ENCODE assay signal across 8 mouse cellular contexts in the genomic region with DNA sequence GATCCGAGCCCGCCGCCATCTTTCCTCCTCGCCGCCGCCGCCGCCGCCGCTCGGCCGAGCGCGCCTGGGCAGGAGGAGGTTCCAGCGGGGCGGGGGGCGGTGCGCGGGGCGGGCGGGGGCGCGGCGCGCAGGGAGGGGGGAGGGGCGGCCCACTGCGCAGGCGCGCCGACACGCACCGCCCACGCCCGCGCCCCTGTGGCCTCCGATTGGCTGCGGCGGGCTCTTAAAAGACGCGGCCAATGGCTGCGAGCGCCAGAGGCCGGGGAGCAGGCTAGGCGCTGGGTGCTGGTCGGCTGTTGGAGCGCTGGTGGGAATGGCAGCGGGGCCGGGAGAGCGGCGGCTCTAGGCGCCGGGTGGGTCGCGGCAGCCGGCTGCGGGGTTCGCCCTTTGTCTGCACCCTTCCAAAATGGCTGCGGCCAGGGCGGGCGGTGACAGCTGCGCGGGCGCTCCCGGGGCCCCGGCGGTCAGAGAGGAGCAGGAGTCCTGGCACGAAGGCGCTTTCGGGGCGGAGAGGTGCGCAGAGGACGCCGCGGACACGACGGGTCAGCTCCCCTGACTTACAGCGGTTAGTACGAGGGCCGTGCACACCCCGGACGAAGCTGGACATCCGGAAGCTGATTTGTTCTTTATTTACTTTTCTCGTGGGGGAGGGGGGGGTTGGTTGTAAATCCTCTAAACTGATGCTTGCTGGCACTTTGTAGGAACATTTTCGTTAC. TPM values are rescaled to one million over a fixed set of nuclear protein-coding genes. Genes with fewer than 3 reads are reported as not detected.
A peak's percentile ranks its signal among the peaks of the same experiment; 100 is the strongest.
DNase-seq lines count a peak whose midpoint lies in the region; ATAC-seq and TF ChIP-seq lines count a peak whose summit lies in the region.

TSS of gene Taf4 (minus strand) at position 19 of the 716 bp plus-strand sequence.

- H3K9ac ChIP-seq in heart, embryonic 12.5 days: peak within 1 kb of the TSS; percentile 90
- H3K9ac ChIP-seq in kidney, postnatal 0 days (ENCODE audit: low read depth, low read length): peak within 1 kb of the TSS; percentile 100
- H3K9ac ChIP-seq in liver, embryonic 11.5 days (ENCODE audit: low read depth, low read length): peak within 1 kb of the TSS; percentile 95

- H3K79me3 ChIP-seq in C2C12 (ENCODE audit: low read depth): peaks cover 34% of the 10 kb centered on the region

- no peak for TF ChIP-seq CTCF in C2C12 (IDR thresholded peaks at IDR 0.05; ENCODE audit: control insufficient read depth, insufficient read depth, insufficient read length)
- no peak for TF ChIP-seq CTCF in brain, embryonic 14.5 days (IDR thresholded peaks at IDR 0.05; ENCODE audit: borderline replicate concordance, extremely low read depth, insufficient read depth, insufficient read length)
- no peak for TF ChIP-seq CTCF in kidney, postnatal 0 days (IDR thresholded peaks at IDR 0.05; ENCODE audit: low read depth)

- H3K4me2 ChIP-seq in heart, embryonic 12.5 days: peak within 1 kb of the TSS; percentile 99
- H3K4me2 ChIP-seq in kidney, postnatal 0 days (ENCODE audit: low read length): peak within 1 kb of the TSS; percentile 97
- H3K4me2 ChIP-seq in liver, embryonic 11.5 days: peak within 1 kb of the TSS; percentile 100
- H3K4me2 ChIP-seq in myocyte (ENCODE audit: low read depth): peak within 1 kb of the TSS; percentile 67

- peak; percentile 94 for DNase-seq in brain, embryonic 14.5 days (ENCODE audit: low read depth)
- DNase-seq in kidney, postnatal 0 days (ENCODE audit: low spot score): peak; percentile 91
- peak; percentile 91 for DNase-seq in liver, embryonic 11.5 days (ENCODE audit: low spot score)
- DNase-seq in spleen, postnatal 4 days (ENCODE audit: low spot score in 2 of 2): peak; percentile 89 to 97

- peak within 1 kb of the TSS; percentile 94 for H3ac ChIP-seq in C2C12 (ENCODE audit: control insufficient read depth, insufficient read length, low read depth)
- H3ac ChIP-seq in myocyte (ENCODE audit: control insufficient read depth, insufficient read length): peak within 1 kb of the TSS; percentile 71

- no peaks in the 10 kb centered on the region for H3K9me3 ChIP-seq in heart, embryonic 12.5 days (replicated peaks)
- no peaks in the 10 kb centered on the region for H3K9me3 ChIP-seq in kidney, postnatal 0 days (replicated peaks; ENCODE audit: low read length)
- H3K9me3 ChIP-seq in liver, embryonic 11.5 days (ENCODE audit: control insufficient read depth, low read length): no peaks in the 10 kb centered on the region

- ATAC-seq in erythroblast, adult 5-6 weeks (replicated peaks; ENCODE audit: low FRiP score, poor library complexity, severe bottlenecking): peak; percentile 81
- ATAC-seq in heart, embryonic 12.5 days (ENCODE audit: insufficient number of reproducible peaks, low FRiP score): peak; percentile 95
- ATAC-seq in kidney, postnatal 0 days (replicated peaks; ENCODE audit: low FRiP score, low read depth): peak; percentile 92
- ATAC-seq in liver, embryonic 11.5 days (replicated peaks; ENCODE audit: low FRiP score): peak; percentile 90

- TF ChIP-seq POLR2A in brain, embryonic 14.5 days (IDR thresholded peaks at IDR 0.05; ENCODE audit: borderline replicate concordance, extremely low read depth, insufficient read depth, insufficient read length, poor library complexity, severe bottlenecking): peak; percentile 100
- TF ChIP-seq POLR2A in myocyte (IDR thresholded peaks at IDR 0.05; ENCODE audit: insufficient read length, low read depth): peak; percentile 84

- peaks cover 55% of the 10 kb centered on the region for H3K4me1 ChIP-seq in heart, embryonic 12.5 days (replicated peaks)
- H3K4me1 ChIP-seq in kidney, postnatal 0 days (replicated peaks; ENCODE audit: insufficient read depth, low read length): peaks cover 28% of the 10 kb centered on the region
- peaks cover 30% of the 10 kb centered on the region for H3K4me1 ChIP-seq in liver, embryonic 11.5 days (replicated peaks; ENCODE audit: control insufficient read depth, insufficient read depth, low read length)

- H3K27ac ChIP-seq in heart, embryonic 12.5 days (ENCODE audit: poor library complexity, severe bottlenecking): peak within 1 kb of the TSS; percentile 78
- H3K27ac ChIP-seq in kidney, postnatal 0 days: peak within 1 kb of the TSS; percentile 99
- H3K27ac ChIP-seq in liver, embryonic 11.5 days (ENCODE audit: low read depth, low read length): peak within 1 kb of the TSS; percentile 85

- H3K4me3 ChIP-seq in C2C12 (ENCODE audit: insufficient read depth, poor library complexity, severe bottlenecking) (peak within 1 kb of the TSS; percentile 72), myocyte (peak within 1 kb of the TSS; percentile 36)
- H3K4me3 ChIP-seq in heart, embryonic 12.5 days: peak within 1 kb of the TSS; percentile 94
- peak within 1 kb of the TSS; percentile 88 for H3K4me3 ChIP-seq in kidney, postnatal 0 days (replicated peaks; ENCODE audit: low read depth, low read length)
- peak within 1 kb of the TSS; percentile 91 for H3K4me3 ChIP-seq in liver, embryonic 11.5 days (ENCODE audit: low read depth, low read length)

- H3K36me3 ChIP-seq in C2C12 (ENCODE audit: control insufficient read depth, insufficient read depth) (no peaks in the 10 kb centered on the region), myocyte (ENCODE audit: control insufficient read depth, insufficient read depth) (no peaks in the 10 kb centered on the region)
- H3K36me3 ChIP-seq in heart, embryonic 12.5 days: no peaks in the 10 kb centered on the region
- H3K36me3 ChIP-seq in kidney, postnatal 0 days (ENCODE audit: insufficient read depth, low read length): no peaks in the 10 kb centered on the region
- no peaks in the 10 kb centered on the region for H3K36me3 ChIP-seq in liver, embryonic 11.5 days (ENCODE audit: control insufficient read depth, insufficient read depth, low read length)

- H3K79me2 ChIP-seq in C2C12 (ENCODE audit: control insufficient read depth, insufficient read depth) (peaks cover 38% of the 10 kb centered on the region), myocyte (ENCODE audit: control insufficient read depth, insufficient read depth) (peaks cover 33% of the 10 kb centered on the region)

- WGBS in heart, embryonic 12.5 days: under 1% methylated on average over 70 of the region's 84 CpGs
- WGBS in kidney, postnatal 0 days: under 1% methylated on average over 70 of the region's 84 CpGs
- under 1% methylated on average over 55 of the region's 84 CpGs for WGBS in liver, embryonic 11.5 days

- H3K27me3 ChIP-seq in C2C12 (ENCODE audit: control insufficient read depth, insufficient read depth, insufficient read length) (no peaks in the 10 kb centered on the region), myocyte (ENCODE audit: control insufficient read depth, insufficient read depth, insufficient read length) (no peaks in the 10 kb centered on the region)
- no peaks in the 10 kb centered on the region for H3K27me3 ChIP-seq in heart, embryonic 12.5 days (replicated peaks)
- H3K27me3 ChIP-seq in kidney, postnatal 0 days (ENCODE audit: insufficient read depth, low read length): no peaks in the 10 kb centered on the region
- H3K27me3 ChIP-seq in liver, embryonic 11.5 days (replicated peaks; ENCODE audit: control insufficient read depth, insufficient read depth, low read length): no peaks in the 10 kb centered on the region

TF ChIP-seq in C2C12, 6 proteins besides CTCF, POLR2A, EP300 and RAD21:
- TF ChIP-seq MYOD1 (IDR thresholded peaks at IDR 0.05; ENCODE audit: control insufficient read depth, insufficient read length, low read depth): no peak
- no peak for TF ChIP-seq FOSL1 (IDR thresholded peaks at IDR 0.05; ENCODE audit: insufficient read depth, low read length, poor library complexity, severe bottlenecking)
- TF ChIP-seq MAX (IDR thresholded peaks at IDR 0.05): no peak
- no peak for TF ChIP-seq USF1 (IDR thresholded peaks at IDR 0.05; ENCODE audit: low read depth)
- TF ChIP-seq CEBPB (IDR thresholded peaks at IDR 0.05; ENCODE audit: low read depth): no peak
- TF ChIP-seq MYOG (IDR thresholded peaks at IDR 0.05; ENCODE audit: control insufficient read depth, extremely low read depth, insufficient read length): no peak

TF ChIP-seq in myocyte, 11 proteins besides CTCF, POLR2A, EP300 and RAD21:
- no peak for TF ChIP-seq USF1 (IDR thresholded peaks at IDR 0.05; ENCODE audit: low read depth)
- TF ChIP-seq POLR2AphosphoS2 (IDR thresholded peaks at IDR 0.05; ENCODE audit: insufficient read length, low read depth): peak; percentile 76
- TF ChIP-seq MYOD1 (IDR thresholded peaks at IDR 0.05; ENCODE audit: control insufficient read depth in 1 of 3, insufficient read length in 2 of 3, low read depth in 2 of 3): peak in 2 of 3 experiments; percentile 21 to 67
- peak; percentile 7 to 81 (median 54) for TF ChIP-seq MYOG (IDR thresholded peaks at IDR 0.05; ENCODE audit: control insufficient read depth in 1 of 3, insufficient read depth in 1 of 3, insufficient read length in 2 of 3, low read depth in 2 of 3)
- peak; percentile 43 for TF ChIP-seq REST (IDR thresholded peaks at IDR 0.05; ENCODE audit: insufficient read depth, insufficient read length)
- TF ChIP-seq SRF (IDR thresholded peaks at IDR 0.05; ENCODE audit: control insufficient read depth, insufficient read length, low read depth): no peak
TF ChIP-seq in myocyte: peak in this region for 4.

RNA-seq across cellular contexts. Expression of gene Taf4, which starts in this region (rescaled TPM):
- polyA plus RNA-seq in C2C12 (2012; fragmentation: generic; extraction: Trizol): 6.9 TPM
- 15.7 and 20.8 TPM in 2 replicates for polyA plus RNA-seq in brain, embryonic 14.5 days (2012; rRNA removed)
- total RNA-seq in erythroblast, adult 5-6 weeks (2015; ENCODE audit: low replicate concordance): 11.0 and 12.7 TPM in 2 replicates
- total RNA-seq in erythroblast, adult 5-6 weeks (2017; ENCODE audit: low replicate concordance): 39.6 and 47.5 TPM in 2 replicates
- polyA plus RNA-seq in heart, embryonic 12.5 days (2016; fragmentation: Nextera tagmentation; extraction: Ambion mirVana): 2.4 and 2.7 TPM in 2 replicates
- polyA plus RNA-seq in kidney, postnatal 0 days (2015; fragmentation: Nextera tagmentation; extraction: Ambion mirVana): 3.3 and 3.5 TPM in 2 replicates
- 4.2 and 4.9 TPM in 2 replicates for polyA plus RNA-seq in liver, embryonic 11.5 days (2014; fragmentation: Nextera tagmentation; extraction: Ambion mirVana)
- polyA plus RNA-seq in myocyte (2012; fragmentation: generic; extraction: Trizol): 6.3 TPM

Comparison
In these comparisons a context has a peak if more than half of its experiments do, and no peak if none do; other contexts are left out.
1. Peak in every context shown above with its lines: DNase-seq, ATAC-seq, H3K4me3 ChIP-seq and H3K27ac ChIP-seq.
2. H3K4me3 ChIP-seq: peak in every context shown above with its lines; median percentile 94 in heart, embryonic 12.5 days; 91 in liver, embryonic 11.5 days; 88 in kidney, postnatal 0 days; 72 in C2C12; 36 in myocyte.